Mouse (Mus musculus) cerebellum, adult 11-12 months (tissue): ENCODE data around the gene Itgb5.

Experiments
- DNase-seq: peaks from one replicate; pipeline ENCODE4 v3.0.0; 2022

The Itgb5 gene

DNA sequence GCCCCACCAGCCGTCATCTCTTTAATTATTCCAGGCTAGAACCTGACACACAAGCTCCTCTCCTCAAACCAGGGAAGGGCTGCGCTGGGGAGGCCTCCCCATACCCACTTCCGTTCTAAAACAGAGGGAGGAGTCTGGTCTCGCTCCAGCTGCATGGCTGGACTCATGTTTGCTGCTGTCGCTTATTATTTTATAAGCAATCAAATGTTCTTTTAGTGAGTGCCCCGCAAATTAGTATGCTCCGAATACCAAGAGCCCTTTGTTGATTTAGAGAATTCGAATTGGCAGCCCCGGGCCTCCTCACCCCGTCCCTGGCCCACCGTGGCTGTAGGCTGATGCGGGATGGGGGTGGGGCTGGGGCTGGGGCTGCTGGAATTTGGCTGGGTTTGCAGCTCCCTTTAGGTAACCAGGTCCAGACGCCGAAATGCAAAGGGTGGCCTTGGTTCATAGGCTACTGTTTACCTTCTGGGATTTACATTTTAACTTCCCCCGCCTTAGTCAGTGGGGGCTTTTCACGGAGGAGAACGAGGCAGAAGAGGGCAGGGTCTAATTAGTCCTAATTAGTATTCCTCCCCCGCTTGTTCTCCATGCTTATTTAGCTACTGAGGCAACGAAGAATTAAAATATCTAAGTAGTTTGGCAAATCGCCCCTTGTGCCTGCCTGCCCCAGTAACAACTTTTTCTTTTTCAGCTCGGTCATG, 3.4 kb downstream of the Itgb5 start:
- DNase-seq = no peak

DNA sequence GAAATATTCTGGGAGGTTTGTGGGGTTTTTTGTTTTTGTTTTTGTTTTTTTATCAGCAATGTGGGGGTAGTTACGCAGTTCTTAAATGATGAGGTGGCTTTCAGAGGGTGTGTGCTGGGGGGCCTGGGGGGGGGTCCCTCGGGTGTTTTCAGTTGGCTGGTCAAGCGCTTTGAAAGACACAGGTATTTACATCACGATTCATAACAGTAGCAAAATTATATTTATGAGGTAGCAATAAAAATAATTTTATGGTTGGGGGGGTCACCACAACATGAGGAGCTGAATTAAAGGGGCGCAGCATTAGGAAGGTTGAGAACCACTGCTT, 3.9 kb downstream of the Itgb5 start:
- DNase-seq = no peak

DNA sequence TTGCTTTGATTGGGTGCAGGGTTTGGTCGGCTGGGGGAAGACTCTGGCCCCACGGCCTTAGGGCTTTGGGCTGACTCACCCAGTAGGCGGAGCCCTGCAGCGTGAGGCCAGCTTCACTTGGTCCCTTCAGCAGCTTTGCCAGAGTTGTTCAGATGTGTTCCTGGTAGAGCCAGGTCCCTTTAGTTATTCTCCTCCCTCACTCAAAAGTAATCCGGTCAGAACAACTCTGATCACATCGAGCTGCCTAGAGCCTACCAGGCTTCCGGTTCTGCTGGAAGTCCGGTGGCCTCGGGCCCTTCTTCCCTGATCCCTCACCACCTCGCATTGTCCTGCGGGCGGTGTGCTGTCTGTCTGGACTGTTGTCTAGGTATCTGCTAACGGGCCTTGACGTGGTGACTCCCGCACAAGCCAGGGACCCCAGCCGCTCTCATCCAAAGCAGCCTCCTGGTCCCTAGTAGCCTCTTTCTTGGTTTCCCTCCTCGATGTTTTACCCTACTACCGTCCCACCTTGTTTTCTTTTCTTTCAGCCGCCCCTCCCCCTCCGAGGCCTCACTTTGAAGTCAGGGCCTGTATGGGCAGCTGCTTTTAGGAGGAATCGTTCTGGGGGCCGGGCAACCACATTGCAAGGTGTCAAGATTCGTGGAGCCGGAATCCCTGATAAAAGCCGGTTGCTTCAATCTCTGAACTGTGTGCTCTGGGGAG, 4.5 kb downstream of the Itgb5 start:
- no peak for DNase-seq

DNA sequence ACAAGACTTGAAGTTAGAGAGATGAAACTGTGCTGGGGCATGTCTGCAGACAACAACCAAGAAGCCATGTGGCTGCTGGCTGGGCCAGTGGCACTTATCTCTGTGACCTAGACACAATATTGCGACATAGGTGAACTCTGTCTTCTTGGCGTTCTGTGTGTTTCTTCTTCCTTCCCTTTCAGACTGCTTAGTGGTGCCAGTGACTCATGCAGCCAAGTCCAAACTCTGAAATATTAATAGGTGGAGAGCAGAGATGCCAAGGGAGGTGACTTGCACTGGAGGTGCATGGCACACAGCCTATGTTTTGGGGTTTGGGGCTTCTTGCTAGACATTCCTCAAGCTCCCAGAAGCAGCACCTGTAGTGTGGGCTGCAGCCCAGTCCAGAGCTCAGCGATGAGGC, 7.2 kb downstream of the Itgb5 start:
- DNase-seq = no peak

DNA sequence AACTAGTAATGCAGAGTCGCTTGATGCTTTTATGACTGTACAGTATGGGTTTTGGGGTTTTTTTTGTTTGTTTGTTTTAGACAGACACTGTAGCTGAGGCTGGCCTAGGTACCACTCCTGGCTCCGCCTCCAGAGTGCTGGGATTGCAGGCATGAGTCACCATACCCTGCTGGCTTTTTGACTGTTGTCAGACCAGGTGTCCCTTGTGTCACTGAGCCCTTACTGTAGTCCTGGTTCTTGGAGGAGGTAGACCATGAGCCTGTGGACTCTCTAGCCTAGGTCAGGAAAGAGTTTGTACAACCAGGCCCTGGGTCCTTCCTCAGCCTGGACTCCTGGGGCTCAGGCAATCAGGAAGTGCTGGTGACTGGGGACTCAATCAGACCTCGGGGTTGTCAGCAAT, 7.7 kb downstream of the Itgb5 start:
- peak; percentile 53 for DNase-seq

DNA sequence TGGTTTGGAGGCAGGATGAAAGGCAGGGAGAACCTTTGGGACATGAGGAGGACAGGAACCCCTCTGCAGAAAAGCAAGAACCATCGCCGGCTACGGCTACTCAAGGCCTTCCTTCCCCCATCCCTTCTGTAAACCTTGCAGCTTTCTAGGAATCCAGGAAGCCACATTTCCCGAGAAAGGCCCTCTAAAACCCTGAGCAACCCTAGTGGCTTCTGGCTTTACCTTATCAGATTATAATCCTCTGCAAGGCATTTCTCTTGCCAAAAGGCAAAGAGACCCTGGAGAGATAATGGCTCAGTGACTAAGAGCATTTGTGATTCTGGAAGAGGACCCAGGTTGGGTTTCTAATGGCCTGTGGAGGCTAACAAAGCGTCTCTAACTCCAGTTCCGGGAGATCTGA, 11.2 kb downstream of the Itgb5 start:
- DNase-seq = no peak

DNA sequence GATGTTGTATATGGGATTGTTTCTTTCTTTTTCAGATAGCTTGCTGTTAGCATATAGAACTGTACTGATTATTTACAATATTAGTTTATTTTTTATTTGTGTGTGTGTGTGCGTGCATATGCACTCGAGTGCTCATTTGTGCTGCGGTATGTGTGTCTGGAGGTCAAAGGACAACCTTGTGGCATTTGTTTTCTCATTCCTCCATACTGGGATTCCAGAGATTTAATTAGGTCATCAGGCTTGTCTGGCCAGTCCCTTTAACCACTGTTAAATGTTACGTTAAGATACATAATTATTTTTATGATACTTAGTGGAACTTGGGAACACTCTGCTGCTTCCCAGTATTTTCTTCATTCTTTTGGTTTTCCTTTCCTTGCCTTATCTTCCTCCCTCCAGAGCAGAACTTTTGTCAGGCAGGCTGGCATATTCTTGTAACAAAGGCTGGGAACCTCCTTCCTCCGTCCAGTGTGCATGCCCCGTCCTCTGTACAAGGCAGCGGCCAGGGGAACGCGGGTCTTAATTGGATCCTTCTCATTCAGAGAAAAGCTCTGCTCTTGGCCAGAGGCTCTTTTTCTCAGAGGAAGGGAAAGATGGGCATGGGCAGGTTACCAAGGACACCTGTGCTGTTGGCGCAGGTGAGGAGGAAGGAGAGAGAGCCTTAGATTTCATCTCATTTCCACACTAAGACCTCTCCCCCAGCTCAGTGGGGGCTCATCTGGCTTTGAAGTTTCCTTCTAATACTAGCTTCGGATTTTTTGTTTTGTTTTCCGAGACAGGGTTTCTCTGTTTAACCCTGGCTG, 12.8 kb downstream of the Itgb5 start:
- DNase-seq = no peak

DNA sequence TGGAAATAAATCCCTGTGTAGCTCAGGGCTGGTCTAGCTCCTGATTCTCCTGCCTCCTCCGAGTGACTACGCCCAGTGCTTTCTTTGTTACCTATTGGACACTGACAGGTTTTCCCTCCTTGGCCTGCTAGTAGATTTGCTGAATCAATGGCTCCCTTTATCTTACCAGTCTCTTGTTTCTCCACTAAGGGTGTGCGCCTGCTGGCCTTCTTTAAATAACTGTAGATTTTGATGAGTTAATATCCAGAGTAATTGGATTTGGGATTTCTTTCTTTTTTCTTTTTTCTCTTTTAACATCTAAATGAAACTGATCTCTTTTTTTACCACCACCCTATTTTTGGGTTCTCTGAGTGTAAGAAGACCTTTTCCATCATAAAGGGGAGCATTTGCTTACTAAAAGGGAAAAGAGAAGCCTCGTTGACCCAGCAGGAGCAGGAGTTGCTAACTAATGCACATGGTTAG, 14.7 kb downstream of the Itgb5 start:
- DNase-seq = no peak

DNA sequence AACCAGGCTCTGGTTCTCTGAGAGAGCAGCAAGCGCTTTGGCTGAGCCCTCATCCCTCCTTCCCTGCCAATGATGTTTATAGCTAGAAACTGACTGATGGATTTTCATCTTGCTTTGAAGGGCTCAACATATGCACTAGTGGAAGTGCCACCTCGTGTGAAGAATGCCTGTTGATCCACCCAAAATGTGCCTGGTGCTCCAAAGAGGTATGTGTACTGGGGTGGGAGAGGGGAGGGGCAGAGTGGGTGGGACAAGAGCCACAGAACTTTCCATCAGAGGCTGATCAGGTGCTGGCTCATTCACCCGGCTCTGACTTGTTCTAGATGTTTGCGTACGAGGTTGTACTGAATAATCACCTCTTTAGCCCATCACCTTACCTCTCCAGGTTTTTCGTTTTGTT, 15.4 kb downstream of the Itgb5 start:
- no peak for DNase-seq

DNA sequence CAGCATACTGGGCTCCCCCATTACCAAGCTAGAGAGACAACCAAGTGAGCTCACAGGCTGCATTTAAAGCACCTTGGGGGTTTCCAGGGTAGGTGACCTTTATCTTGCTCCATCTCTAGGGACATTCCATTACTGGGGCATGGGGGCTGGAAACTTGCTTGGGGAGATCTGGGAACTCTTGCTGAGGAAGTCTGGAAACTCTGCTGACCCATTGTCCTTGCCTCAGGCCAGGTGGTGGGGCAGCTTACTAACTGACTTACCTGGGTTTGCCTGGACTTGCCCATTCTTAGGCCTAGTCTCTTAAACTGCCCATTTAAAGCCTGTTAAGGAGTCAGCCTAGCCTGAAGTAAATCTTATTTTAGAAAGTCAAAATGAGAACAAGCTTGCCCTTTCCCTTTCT, 23.8 kb downstream of the Itgb5 start:
- DNase-seq = no peak

DNA sequence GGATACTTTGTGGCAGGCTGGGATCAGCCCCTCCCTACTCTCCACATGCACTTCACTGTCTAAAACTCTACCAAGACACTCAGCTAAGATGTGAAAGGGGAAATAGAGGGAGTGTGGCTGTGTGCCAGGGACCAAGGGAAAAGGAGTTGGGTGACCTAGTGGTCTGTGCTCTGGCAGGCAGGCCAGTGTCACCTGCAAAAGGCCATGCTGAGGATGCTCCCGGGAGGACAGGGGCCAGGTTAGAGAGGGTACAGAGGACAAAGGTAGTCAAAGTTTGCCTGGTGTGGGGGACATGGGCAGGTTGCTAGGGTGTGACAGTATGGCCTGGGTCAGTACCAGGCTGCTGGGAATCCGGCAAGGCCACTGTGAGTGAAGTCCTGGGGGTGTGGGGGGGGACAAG, 29.3 kb downstream of the Itgb5 start:
- peak; percentile 57 for DNase-seq

DNA sequence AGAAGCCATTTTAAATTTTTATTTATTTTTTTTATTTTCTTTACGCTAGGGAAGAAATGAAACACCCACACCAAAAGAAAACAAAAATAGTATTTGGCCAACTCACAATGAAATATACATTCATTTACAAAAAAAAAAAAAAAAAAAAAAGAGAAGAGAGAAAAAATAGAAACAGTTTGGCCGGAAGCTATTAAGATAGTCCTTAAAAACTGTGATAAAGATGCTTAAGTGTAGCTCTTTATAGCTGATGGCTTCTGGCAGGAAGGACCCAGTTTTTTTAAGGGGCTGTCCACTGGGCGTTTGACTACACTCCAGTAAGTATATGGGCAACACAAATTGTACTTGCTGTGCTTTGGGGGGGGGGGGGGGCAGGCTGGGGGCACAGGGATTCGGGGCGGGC, 29.9 kb downstream of the Itgb5 start:
- DNase-seq = no peak

DNA sequence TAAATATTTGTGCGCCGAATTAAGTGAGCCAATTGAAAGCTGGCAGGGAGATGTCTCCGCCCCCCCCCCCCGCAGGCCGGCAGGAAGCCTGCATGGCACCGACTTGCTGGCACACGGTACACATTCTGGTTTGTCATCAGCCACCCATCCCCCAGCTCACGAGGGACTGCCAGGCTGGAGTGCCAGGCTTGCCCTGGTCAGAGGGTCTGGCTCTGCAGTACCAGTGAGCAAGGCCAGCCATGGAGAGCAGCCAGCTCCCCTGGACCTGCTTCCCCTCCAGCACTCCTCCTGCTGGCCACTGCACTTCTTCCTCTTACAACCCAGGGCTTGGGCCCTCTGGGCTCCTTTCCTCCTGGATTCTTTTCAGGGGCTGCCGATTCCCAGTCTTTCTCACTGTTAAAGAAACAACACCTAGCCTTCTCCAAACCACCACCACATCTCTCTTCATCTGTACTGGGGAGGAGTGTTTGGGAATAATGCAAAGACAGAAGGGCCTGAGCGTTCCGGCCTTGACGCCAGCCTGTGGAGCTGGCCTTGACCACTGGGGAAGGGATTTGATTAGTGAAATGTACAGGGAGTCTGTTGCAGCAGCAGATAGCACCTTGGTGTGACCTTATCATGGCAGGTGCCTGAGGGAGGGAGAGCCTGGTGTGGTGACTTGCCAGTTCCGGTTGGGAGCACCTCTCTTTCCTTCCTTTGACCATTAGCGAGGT, 30.7 kb downstream of the Itgb5 start:
- peak; percentile 98 for DNase-seq

DNA sequence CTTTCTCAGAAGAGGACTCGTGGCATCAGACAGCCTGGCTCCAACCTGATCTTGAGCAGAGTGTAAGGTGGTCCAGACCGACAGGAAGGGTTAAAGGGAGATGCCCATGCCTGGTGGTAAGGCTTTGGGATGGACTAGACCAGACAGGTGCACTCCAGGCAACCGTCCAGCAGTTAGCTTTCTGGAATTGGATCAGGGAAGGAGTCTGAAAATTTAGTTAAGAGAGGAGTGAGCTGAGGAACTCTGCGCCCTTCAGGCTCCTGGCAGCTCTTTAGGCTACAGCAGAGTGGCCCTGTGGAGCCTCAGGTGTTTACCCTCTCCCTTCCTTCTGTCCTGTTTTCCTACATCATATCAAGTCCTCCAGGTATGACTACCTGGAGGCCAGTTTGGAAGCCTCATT, 32.9 kb downstream of the Itgb5 start:
- peak; percentile 73 for DNase-seq

DNA sequence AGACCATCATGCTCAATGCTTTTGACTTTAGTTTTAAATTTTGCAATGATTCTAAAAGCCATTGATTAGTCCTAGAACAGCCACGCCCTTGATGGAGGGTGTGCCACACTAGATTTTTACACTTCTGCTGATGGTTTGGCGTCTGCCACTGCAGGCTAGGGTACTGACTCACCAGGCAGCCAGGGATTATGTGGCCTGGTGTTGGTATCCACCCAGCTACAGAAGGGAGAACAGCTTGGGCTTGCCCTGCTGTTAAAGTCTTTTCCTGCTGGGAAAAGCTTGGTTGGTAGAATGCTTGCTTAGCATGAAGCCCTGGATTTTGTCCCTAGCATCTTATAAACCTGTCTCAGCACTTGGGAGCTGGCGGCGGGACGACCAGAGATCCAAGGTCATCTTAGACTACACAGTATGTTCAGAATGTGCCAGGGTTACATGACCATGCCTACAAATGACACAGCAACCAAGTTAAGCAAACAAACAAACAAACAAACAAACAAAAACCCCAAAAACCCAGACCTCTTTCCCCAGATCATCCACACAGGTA, 33.8 kb downstream of the Itgb5 start:
- DNase-seq = peak; percentile 69

DNA sequence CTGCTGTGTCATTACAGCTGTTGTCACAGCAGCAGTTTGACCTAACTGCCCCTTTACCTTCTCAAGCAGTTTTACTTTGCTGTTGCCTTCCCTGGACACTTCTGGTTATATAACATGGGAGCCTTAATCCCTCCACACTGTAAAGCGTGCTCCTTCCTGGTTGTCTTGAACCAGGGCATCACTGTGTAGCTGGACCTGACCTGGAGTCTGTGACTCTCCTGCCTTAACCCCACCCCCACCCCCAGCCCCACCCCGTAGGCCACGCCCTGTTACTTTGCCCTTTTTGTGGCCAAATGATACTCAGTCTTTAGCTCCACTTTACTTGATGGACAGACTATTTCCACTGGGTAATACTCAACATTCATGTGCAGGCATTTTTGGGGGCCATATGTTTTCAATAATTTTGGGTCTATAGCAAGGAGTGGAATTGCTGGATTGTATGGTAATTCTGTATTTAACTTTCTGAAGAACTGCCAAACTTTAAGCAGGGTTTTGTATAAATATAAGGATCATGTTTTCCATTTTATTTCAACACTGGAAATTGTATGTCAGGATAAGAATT, 40.8 kb downstream of the Itgb5 start:
- no peak for DNase-seq

DNA sequence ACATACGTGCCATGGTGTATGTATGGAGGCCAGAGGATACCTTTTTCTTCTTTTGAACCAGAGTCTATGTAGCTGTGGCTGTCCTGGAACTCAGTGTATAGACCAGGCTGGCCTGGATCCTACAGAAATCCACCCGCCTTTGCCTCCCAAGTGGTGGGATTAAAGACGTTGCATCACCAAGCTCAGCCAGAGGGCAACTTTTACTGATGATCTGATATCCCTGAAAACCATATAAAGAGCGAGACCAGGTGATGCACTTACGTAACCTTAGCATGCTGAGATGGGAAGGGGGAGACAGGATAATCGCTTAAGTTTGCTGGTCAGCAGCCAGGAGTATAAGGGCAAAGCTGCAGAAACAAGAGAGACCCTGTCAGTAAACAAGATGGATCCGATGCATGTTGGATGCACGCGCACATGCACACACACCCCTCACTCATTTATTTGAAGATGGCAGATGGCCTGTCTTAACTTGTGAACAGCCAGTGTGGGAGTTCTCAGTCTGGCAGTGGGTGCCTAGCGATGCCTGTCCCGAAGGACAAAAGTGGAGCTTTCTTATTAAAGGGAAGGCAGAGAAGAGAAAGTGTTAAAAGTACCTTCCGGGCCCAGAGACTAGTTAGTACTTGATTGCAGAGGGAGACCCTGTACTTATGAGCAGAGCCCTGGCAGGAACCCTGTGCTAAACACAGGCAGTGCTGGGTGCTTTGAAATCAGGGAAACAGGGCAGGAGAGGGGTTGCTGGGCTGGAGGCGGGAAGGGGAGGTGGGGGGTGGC, 41.7 kb downstream of the Itgb5 start:
- no peak for DNase-seq

DNA sequence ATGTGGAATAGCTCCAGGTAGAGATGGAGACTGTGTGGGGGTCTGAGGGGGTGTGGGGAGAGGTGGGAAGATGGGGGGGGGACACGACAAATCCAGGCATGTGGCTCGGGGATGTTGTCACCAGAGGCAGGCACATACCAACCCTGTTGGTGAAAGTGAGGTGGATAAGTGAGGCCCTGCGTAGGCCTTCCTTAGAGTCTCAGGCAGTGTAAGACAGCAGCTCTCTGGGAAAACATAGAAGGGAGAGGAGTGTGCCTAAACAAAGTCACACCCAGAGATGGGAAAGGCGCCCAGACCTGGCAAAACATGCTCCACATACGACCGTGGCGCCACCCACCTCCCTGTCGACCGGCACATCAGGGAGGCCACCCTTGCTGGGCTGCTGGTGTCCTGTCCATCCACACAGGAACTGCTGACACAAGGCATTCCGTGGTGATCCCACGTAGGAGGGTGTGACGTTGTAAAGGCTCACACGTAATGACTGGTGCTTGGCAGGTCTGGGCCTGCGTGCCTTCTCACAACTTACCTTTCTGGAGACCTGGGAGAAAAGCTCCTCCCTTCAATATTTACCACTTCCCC, 42.5 kb downstream of the Itgb5 start:
- no peak for DNase-seq

DNA sequence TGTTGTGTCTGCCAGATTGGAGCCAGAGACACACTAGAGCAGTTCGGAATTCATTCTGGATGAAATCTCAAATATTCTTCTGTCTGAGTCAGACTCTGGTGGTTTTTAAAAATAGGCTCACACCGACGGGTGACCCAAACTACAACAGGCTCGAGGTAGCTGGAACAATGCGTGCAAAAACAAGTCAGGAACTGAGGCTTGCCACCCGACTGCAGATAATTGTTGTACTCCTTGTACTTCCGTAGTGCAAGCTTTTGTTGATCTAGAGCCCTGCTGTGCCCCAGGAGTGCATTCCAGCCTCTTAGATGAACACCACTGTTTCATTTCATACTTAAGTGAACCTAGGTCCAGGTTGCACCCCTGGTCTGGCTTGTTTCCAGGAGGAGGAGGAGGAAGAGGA, 43.8 kb downstream of the Itgb5 start:
- DNase-seq = no peak

DNA sequence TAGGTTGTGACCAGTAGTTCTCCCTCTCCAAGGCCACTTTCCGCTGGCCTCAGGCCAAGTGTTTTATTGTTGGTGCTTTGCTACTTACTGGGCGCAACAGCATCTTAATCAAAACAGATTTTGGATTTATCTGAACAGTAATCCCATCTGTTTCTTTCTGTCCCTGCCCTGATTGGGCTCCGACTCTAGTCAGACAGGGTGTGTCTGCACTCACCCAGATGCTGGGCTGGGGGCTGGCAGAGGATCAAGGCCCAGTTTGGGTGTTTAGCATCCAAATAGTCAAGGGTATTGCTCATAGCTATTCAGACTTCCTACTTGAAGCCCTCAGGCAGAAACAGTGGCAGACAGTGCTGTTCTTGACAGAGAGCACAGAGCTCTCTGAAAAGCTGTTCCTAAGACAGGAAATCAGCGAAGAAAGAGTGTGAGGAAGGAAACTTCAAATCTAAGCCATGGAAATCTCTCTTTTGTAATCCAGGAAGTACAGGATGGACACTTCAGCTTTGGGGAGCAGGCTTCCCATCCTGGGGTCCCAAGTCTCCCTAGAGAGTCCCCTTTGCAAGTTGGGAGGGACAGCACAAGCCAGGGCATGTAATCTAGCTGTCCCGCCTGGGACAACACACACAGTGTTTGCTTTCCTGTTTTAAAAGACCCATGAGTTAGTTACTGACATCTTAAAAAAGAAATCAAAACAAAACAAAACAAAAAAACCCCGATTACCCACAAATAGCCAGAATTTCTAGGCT, 48.7 kb downstream of the Itgb5 start:
- DNase-seq = no peak

DNA sequence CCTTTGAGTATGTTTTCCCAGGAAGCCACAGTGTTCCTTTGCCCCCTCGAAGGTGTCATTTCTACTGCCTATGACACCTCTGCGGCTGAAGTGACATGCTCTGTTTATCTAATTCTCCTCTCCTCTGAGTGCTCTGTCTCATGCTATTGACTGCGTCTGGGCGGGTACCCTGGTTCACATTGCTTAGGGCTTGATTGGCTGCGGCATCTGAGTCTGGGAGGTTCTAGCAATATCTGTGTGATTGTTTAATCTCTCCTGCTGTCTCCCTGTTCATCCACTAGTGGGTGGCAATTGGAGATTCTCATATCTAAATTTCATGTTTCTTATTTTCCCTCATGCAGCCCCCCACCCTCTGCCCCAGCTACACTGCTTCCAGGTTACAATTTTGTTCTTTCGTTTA, 49.6 kb downstream of the Itgb5 start:
- DNase-seq = no peak
